Mouse (Mus musculus): ENCODE measurements around the gene Sav1.

GRCm38 (mm10) chr12:69947502-69947901 is 39.3 kb downstream of the Sav1 start:
- TF ChIP-seq CTCF (IDR thresholded peaks at IDR 0.05): no peak
- TF ChIP-seq POLR2A (IDR thresholded peaks at IDR 0.05; ENCODE audit: insufficient read depth, low read depth, low read length): no peak

Measured in heart, adult 2 months (tissue).